Mouse (Mus musculus) ES-Bruce4 (cell line): Measurements from ENCODE around the gene Dhrs3.

Experiments used
- EP300 ChIP-seq: IDR thresholded peaks from 2 replicates; pipeline ENCODE4 v1.6.1; 2011; ENCODE audit warnings: low read depth, low read length; ENCODE audit not compliant: insufficient read depth
- POLR2A ChIP-seq: IDR thresholded peaks from one replicate; pipeline ENCODE4 v1.8.1; 2011; ENCODE audit warnings: low read length; ENCODE audit not compliant: insufficient read depth

DNA sequence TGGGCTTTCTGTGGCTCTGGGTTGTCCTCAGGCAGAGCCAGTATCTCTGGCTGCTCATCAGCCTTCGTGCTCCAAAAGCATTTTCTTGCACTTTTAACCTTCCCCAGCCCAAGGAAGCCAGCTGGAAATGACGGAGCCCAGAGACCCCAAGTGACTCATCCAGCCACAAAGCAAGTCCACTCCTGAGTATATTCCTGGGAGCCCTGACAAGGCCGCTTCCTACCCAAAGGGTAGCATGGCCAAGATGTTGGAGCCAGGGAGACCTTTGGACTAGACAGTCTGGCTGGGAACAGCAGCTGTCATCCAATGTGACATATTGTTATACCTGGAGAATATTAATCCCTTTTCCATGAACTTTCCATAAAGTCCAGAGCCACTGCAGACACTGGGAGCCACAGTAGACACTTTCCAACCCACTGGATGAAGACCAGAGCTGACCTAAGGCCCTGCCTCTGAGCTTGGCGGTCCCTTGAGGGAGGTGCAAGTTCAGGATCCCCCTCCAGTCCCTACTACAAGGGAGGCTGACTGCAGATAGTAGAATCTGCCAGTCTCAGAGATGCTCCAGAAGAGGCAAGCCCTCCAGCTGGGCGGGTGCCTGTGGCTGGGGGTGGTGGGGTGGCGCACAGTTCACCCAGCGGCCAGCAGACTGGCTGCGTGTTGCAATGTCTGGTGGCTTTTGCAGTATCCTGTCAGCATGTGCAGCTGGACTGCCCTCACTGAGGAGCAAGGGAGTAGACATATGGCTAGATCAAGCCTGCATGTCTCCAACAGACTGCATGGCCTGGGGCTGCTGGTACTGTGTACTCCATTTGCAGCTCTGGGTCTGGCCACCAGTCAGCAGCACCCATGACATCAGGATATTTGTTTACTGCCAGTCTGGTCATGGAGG, 13.6 kb downstream of the Dhrs3 start:
- TF ChIP-seq EP300 (no peak), POLR2A (no peak)
